Mouse (Mus musculus) embryonic fibroblast, embryonic 13.5 days (primary cell): ENCODE measurements around the gene Ncor2.

ENCODE experiments used
- CTCF ChIP-seq: IDR thresholded peaks from 2 replicates; pipeline ENCODE4 v1.5.1; 2011; ENCODE audit warnings: mild to moderate bottlenecking, control low read depth, low read length, moderate library complexity, borderline replicate concordance; ENCODE audit not compliant: insufficient read depth
- POLR2A ChIP-seq: IDR thresholded peaks from 2 replicates; pipeline ENCODE4 v1.6.1; 2011; ENCODE audit warnings: low read depth, mild to moderate bottlenecking, control low read depth, low read length, moderate library complexity

DNA sequence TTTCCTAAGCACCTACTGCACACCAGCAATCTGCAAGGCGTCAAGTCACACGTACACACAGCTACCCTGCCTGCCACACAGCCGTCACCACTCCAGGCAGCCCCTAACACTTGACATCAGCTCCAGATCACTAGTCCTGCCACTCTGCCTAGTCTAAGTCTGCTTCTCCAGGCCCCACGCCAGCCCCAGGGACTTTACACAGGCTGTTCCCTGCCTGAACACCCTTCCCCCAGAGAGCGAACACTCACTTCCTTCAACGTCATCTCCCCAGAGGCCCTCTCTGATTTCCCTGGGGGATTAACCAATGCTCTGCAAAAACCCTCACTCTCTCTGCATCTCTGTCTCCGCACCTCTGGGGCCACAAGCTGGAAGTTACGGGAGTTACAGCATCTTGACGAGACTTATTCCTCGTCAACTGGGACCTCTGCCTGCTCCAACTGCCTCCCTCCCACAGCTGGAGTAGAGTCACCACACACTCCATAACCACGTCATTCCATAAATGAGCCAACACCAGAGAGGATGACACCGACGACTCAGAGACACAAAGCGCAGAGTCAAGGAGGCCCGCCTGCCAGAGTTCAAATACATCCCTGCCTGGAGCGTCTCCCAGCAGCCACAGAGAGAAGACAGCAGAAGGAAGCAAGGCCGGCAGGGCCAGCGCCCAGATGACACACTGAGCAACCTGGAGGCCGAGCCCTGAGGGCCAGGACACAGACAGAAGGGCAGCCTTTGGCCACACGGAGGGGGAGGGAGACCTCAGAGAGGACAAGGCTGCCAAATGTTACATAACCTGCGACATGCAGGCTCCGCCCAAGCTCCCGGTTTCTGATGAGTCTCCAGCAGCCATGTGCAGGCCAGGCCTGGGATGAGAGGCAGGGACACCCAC lies 126.2 kb downstream of the Ncor2 start:
- no peak for TF ChIP-seq CTCF
- TF ChIP-seq POLR2A: no peak
